Mouse (Mus musculus): ENCODE data around the gene Gm30302. TPM values are rescaled to one million over a fixed set of nuclear protein-coding genes. Genes with fewer than 3 reads are reported as not detected.
"Not testable (repeated sequence)": the region's sequence is repeated elsewhere in the genome, so short reads cannot be mapped to it uniquely, and the experiment has no call there.

Gm30302 gene
- polyA plus RNA-seq, 1 experiment from 2014 or later = 0.14 TPM

- Histone ChIP-seq H3K4me2 (no peak overlapping the region), H3K27me3 (replicated peaks; ENCODE audit: control insufficient read depth, insufficient read depth, low read length) (no peaks in the 10 kb centered on the region), H3K9ac (ENCODE audit: low read depth, low read length) (no peak overlapping the region), H3K9me3 (ENCODE audit: control insufficient read depth, low read length) (no peaks in the 10 kb centered on the region), H3K36me3 (ENCODE audit: control insufficient read depth, insufficient read depth, low read length) (no peaks in the 10 kb centered on the region), H3K4me1 (replicated peaks; ENCODE audit: control insufficient read depth, insufficient read depth, low read length) (no peaks in the 10 kb centered on the region), H3K4me3 (ENCODE audit: low read depth, low read length) (no peak overlapping the region), H3K27ac (ENCODE audit: low read depth, low read length) (no peak overlapping the region)
- 83% methylated on average over 4 of the region's 4 CpGs for WGBS
- DNase-seq (ENCODE audit: low spot score) (peak; percentile 17), ATAC-seq (replicated peaks; ENCODE audit: low FRiP score) (no peak)
Observed at GRCm38 (mm10) chr13:49814420-49814819, 15.6 kb upstream of the Gm30302 start.

DNA sequence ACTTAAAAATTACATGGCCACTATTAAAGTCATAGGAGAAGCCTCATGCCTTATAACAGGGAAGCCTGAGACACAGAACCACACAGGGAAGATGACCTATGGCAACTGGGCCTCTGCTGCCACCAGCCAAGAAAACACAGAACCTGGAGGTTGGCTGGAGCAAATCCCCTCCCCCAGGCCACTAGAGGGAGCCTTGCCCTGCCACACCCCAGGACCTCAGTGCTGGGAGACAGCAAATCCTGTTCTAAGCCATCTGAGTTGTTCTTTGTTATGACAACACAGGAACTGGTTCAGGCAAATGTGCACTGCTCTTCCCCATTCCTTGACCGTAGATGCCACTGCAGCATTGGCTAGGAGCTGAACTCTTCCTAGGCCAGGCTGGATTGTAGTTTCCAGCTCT, 8.3 kb upstream of the Gm30302 start:
- no peak for ATAC-seq (replicated peaks; ENCODE audit: low FRiP score)
- no peak overlapping the region for H3K4me2 ChIP-seq
- H3K27me3 ChIP-seq (replicated peaks; ENCODE audit: control insufficient read depth, insufficient read depth, low read length) = no peaks in the 10 kb centered on the region
- H3K9me3 ChIP-seq (ENCODE audit: control insufficient read depth, low read length) = no peaks in the 10 kb centered on the region
- H3K4me1 ChIP-seq (replicated peaks; ENCODE audit: control insufficient read depth, insufficient read depth, low read length) = no peaks in the 10 kb centered on the region
- H3K36me3 ChIP-seq (ENCODE audit: control insufficient read depth, insufficient read depth, low read length) = no peaks in the 10 kb centered on the region
- no peak overlapping the region for H3K27ac ChIP-seq (ENCODE audit: low read depth, low read length)
- no peak overlapping the region for H3K4me3 ChIP-seq (ENCODE audit: low read depth, low read length)
- H3K9ac ChIP-seq (ENCODE audit: low read depth, low read length) = no peak overlapping the region
- WGBS = 63% methylated on average over 1 of the region's 1 CpGs
- peak; percentile 24 for DNase-seq (ENCODE audit: low spot score)

- Histone ChIP-seq H3K9me3 (ENCODE audit: control insufficient read depth, low read length) (no peaks in the 10 kb centered on the region), H3K9ac (ENCODE audit: low read depth, low read length) (no peak overlapping the region), H3K4me1 (replicated peaks; ENCODE audit: control insufficient read depth, insufficient read depth, low read length) (peaks cover 3% of the 10 kb centered on the region; the same call in 1 of the 2 replicates), H3K4me2 (no peak overlapping the region), H3K4me3 (ENCODE audit: low read depth, low read length) (no peak overlapping the region), H3K36me3 (ENCODE audit: control insufficient read depth, insufficient read depth, low read length) (no peaks in the 10 kb centered on the region), H3K27me3 (replicated peaks; ENCODE audit: control insufficient read depth, insufficient read depth, low read length) (no peaks in the 10 kb centered on the region), H3K27ac (ENCODE audit: low read depth, low read length) (no peak overlapping the region)
- WGBS = 39% methylated on average over 5 of the region's 5 CpGs
- ATAC-seq (replicated peaks; ENCODE audit: low FRiP score) (peak; percentile 53), DNase-seq (ENCODE audit: low spot score) (no peak)
Observed at GRCm38 (mm10) chr13:49788563-49789393, 10.0 kb downstream of the Gm30302 start.

DNA sequence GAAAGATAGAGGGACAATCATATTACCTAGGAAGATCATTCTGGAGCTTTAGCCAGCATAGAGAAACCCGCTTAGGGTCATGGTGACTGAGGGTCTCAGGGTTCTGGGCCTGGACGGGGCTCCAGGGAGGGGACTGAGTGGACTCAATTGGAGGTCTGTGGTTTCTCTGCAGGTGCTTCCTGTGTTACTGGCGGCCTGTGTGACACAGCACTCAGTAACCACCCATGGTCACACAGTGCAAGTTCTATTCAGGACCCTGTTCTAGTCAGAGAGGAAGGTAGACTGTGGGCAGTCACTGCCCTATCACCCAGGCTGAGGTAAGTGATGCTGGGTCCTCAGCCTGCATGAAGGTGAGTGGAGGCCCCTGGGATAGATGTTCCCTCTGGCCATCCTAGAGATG, 14.9 kb downstream of the Gm30302 start:
- WGBS = 56% methylated on average over 3 of the region's 3 CpGs
- Histone ChIP-seq H3K27me3 (replicated peaks; ENCODE audit: control insufficient read depth, insufficient read depth, low read length) (no peaks in the 10 kb centered on the region), H3K9ac (ENCODE audit: low read depth, low read length) (no peak overlapping the region), H3K36me3 (ENCODE audit: control insufficient read depth, insufficient read depth, low read length) (no peaks in the 10 kb centered on the region), H3K4me3 (ENCODE audit: low read depth, low read length) (no peak overlapping the region), H3K4me1 (replicated peaks; ENCODE audit: control insufficient read depth, insufficient read depth, low read length) (peaks cover under 1% of the 10 kb centered on the region; the same call in 1 of the 2 replicates), H3K9me3 (ENCODE audit: control insufficient read depth, low read length) (no peaks in the 10 kb centered on the region), H3K27ac (ENCODE audit: low read depth, low read length) (no peak overlapping the region), H3K4me2 (no peak overlapping the region)
- DNase-seq (ENCODE audit: low spot score) (no peak), ATAC-seq (replicated peaks; ENCODE audit: low FRiP score) (no peak)

- ATAC-seq (replicated peaks; ENCODE audit: low FRiP score); H3K4me3 ChIP-seq (ENCODE audit: low read depth, low read length); H3K4me2 ChIP-seq; H3K27me3 ChIP-seq (replicated peaks; ENCODE audit: control insufficient read depth, insufficient read depth, low read length); H3K9me3 ChIP-seq (ENCODE audit: control insufficient read depth, low read length); H3K9ac ChIP-seq (ENCODE audit: low read depth, low read length); H3K36me3 ChIP-seq (ENCODE audit: control insufficient read depth, insufficient read depth, low read length); H3K27ac ChIP-seq (ENCODE audit: low read depth, low read length); DNase-seq (ENCODE audit: low spot score): not testable (repeated sequence)
- peaks cover 15% of the 10 kb centered on the region for H3K4me1 ChIP-seq (replicated peaks; ENCODE audit: control insufficient read depth, insufficient read depth, low read length)
Observed at GRCm38 (mm10) chr13:49771536-49771935, 27.3 kb downstream of the Gm30302 start.

DNA sequence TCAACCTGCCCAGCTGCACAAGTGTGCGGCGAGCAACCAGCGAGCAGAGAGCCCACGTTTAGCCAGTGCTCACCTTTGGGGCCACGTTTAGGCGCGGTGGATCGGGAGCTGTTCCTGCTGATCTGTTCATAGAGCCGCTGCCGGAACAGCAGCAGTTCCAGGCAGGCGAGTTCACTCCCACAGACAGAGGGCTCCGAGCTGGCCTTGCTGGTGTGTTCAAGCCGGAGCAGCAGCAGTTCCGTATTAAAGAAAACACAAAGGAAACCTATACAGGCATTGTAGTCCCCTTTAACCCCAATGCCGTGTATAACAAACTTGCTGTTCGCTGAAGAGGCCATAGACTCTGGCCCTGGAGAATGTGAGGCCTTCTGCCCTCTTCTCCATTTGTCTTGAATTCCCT, 29.7 kb downstream of the Gm30302 start:
- no peak overlapping the region for H3K4me3 ChIP-seq (ENCODE audit: low read depth, low read length)
- H3K4me1 ChIP-seq (replicated peaks; ENCODE audit: control insufficient read depth, insufficient read depth, low read length) = peaks cover 15% of the 10 kb centered on the region
- no peak overlapping the region for H3K27ac ChIP-seq (ENCODE audit: low read depth, low read length)
- 76% methylated on average over 16 of the region's 16 CpGs for WGBS
- no peak overlapping the region for H3K9ac ChIP-seq (ENCODE audit: low read depth, low read length)
- DNase-seq (ENCODE audit: low spot score) = no peak
- no peak overlapping the region for H3K4me2 ChIP-seq
- H3K36me3 ChIP-seq (ENCODE audit: control insufficient read depth, insufficient read depth, low read length) = no peaks in the 10 kb centered on the region
- no peaks in the 10 kb centered on the region for H3K9me3 ChIP-seq (ENCODE audit: control insufficient read depth, low read length)
- no peak for ATAC-seq (replicated peaks; ENCODE audit: low FRiP score)
- H3K27me3 ChIP-seq (replicated peaks; ENCODE audit: control insufficient read depth, insufficient read depth, low read length) = no peaks in the 10 kb centered on the region

GRCm38 (mm10) chr13:49768048-49768447, 30.8 kb downstream of the Gm30302 start:
- Histone ChIP-seq H3K4me2 (peak overlapping the region; percentile 35; the same call in 1 of the 2 replicates), H3K9ac (ENCODE audit: low read depth, low read length) (no peak overlapping the region), H3K27ac (ENCODE audit: low read depth, low read length) (no peak overlapping the region), H3K4me3 (ENCODE audit: low read depth, low read length) (no peak overlapping the region), H3K27me3 (replicated peaks; ENCODE audit: control insufficient read depth, insufficient read depth, low read length) (no peaks in the 10 kb centered on the region), H3K36me3 (ENCODE audit: control insufficient read depth, insufficient read depth, low read length) (no peaks in the 10 kb centered on the region), H3K4me1 (replicated peaks; ENCODE audit: control insufficient read depth, insufficient read depth, low read length) (peaks cover 15% of the 10 kb centered on the region), H3K9me3 (ENCODE audit: control insufficient read depth, low read length) (no peaks in the 10 kb centered on the region)
- DNase-seq (ENCODE audit: low spot score) (no peak), ATAC-seq (replicated peaks; ENCODE audit: low FRiP score) (peak; percentile 73)
- 8% methylated on average over 2 of the region's 2 CpGs for WGBS

DNA sequence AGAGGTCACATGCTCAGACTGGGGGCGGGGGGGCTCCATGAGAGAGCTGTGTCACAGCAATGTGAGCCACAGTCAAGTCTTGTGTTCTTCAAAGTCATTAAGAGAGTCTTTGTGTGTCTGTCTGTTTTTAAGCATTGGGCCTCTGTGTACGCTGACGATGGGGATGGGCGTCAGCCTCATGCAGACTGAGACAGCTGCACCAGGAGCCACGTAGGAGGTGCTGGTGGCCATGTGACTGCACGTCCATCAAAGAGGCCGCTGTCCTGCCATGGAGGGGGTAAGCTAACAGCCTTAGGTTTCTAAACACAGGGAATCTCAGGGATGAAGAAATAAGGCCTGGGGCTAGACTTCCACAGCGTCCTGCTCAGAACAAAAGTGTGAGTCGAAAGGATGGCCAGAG, 32.5 kb downstream of the Gm30302 start:
- H3K4me3 ChIP-seq (ENCODE audit: low read depth, low read length) = no peak overlapping the region
- H3K36me3 ChIP-seq (ENCODE audit: control insufficient read depth, insufficient read depth, low read length) = no peaks in the 10 kb centered on the region
- peaks cover 15% of the 10 kb centered on the region for H3K4me1 ChIP-seq (replicated peaks; ENCODE audit: control insufficient read depth, insufficient read depth, low read length)
- 79% methylated on average over 9 of the region's 9 CpGs for WGBS
- no peak for DNase-seq (ENCODE audit: low spot score)
- H3K9me3 ChIP-seq (ENCODE audit: control insufficient read depth, low read length) = no peaks in the 10 kb centered on the region
- H3K4me2 ChIP-seq = no peak overlapping the region
- ATAC-seq (replicated peaks; ENCODE audit: low FRiP score) = no peak
- no peak overlapping the region for H3K27ac ChIP-seq (ENCODE audit: low read depth, low read length)
- no peak overlapping the region for H3K9ac ChIP-seq (ENCODE audit: low read depth, low read length)
- H3K27me3 ChIP-seq (replicated peaks; ENCODE audit: control insufficient read depth, insufficient read depth, low read length) = no peaks in the 10 kb centered on the region

GRCm38 (mm10) chr13:49765306-49765705, 33.5 kb downstream of the Gm30302 start:
- no peak overlapping the region for H3K4me2 ChIP-seq
- H3K4me1 ChIP-seq (replicated peaks; ENCODE audit: control insufficient read depth, insufficient read depth, low read length) = peaks cover 15% of the 10 kb centered on the region
- ATAC-seq (replicated peaks; ENCODE audit: low FRiP score) (no peak), DNase-seq (ENCODE audit: low spot score) (no peak)
- H3K9me3 ChIP-seq (ENCODE audit: control insufficient read depth, low read length) = no peaks in the 10 kb centered on the region
- H3K9ac ChIP-seq (ENCODE audit: low read depth, low read length) = no peak overlapping the region
- no peaks in the 10 kb centered on the region for H3K36me3 ChIP-seq (ENCODE audit: control insufficient read depth, insufficient read depth, low read length)
- no peaks in the 10 kb centered on the region for H3K27me3 ChIP-seq (replicated peaks; ENCODE audit: control insufficient read depth, insufficient read depth, low read length)
- no peak overlapping the region for H3K27ac ChIP-seq (ENCODE audit: low read depth, low read length)
- H3K4me3 ChIP-seq (ENCODE audit: low read depth, low read length) = no peak overlapping the region
- 92% methylated on average over 8 of the region's 8 CpGs for WGBS

All from liver, embryonic 11.5 days (tissue).